Mouse (Mus musculus) stomach, adult 2 months (tissue): ENCODE results near the gene Nefh. TPM values are rescaled to one million over a fixed set of nuclear protein-coding genes. Genes with fewer than 3 reads are reported as not detected.

Source experiments
- polyA plus RNA-seq: library from polyadenylated mRNA; depleted of rRNA; stranded (reverse); fragments of >200 nt; gene quantifications from 2 replicates; pipeline ENCODE4 v1.2.3, GENCODE M21; 2012; rRNA removed

The Nefh gene
- polyA plus RNA-seq, result 0.09 and 0.18 TPM in 2 replicates

GRCm38 (mm10) chr11:4947813-4948174, at the start of gene Nefh:
Nefh (minus strand) TSS chr11:4948064.

GRCm38 (mm10) chr11:4986695-4987486, 39.0 kb upstream of the Nefh start, which contains the start of gene Ap1b1:
Ap1b1 (plus strand) TSS chr11:4986824.

GRCm38 (mm10) chr11:4894848-4895816, 52.7 kb downstream of the Nefh start, which contains the start of gene Thoc5:
Thoc5 (plus strand) TSS chr11:4895320.

Other genes with a start within 250 kb of the Nefh start
- gene Uqcr10, start 243.7 kb downstream of the Nefh start, polyA plus RNA-seq, result 598 and 878 TPM in 2 replicates
- 26.2 and 31.0 TPM in 2 replicates for gene Zmat5, start 243.4 kb downstream of the Nefh start, polyA plus RNA-seq
- gene Cabp7, start 201.3 kb downstream of the Nefh start, polyA plus RNA-seq, result 0.10 and 0.13 TPM in 2 replicates
- 20.6 and 26.2 TPM in 2 replicates for gene Nf2, start 98.5 kb downstream of the Nefh start, polyA plus RNA-seq
- 6.3 and 7.2 TPM in 2 replicates for gene Nipsnap1, start 74.1 kb downstream of the Nefh start, polyA plus RNA-seq
- 5.3 and 6.7 TPM in 2 replicates for gene Thoc5, start 52.7 kb downstream of the Nefh start, polyA plus RNA-seq
- 40.9 and 46.0 TPM in 2 replicates for gene Ap1b1, start 38.8 kb upstream of the Nefh start, polyA plus RNA-seq
- 2.4 and 3.1 TPM in 2 replicates for gene Rasl10a, start 110.1 kb upstream of the Nefh start, polyA plus RNA-seq
- gene Gas2l1, start 117.3 kb upstream of the Nefh start, polyA plus RNA-seq, result 40.6 and 57.2 TPM in 2 replicates
- gene Rhbdd3, start 150.9 kb upstream of the Nefh start, polyA plus RNA-seq, result 10.2 and 13.8 TPM in 2 replicates
- gene Ewsr1, start 151.2 kb upstream of the Nefh start, polyA plus RNA-seq, result 190 and 221 TPM in 2 replicates
- 16.8 and 34.5 TPM in 2 replicates for gene Emid1, start 204.2 kb upstream of the Nefh start, polyA plus RNA-seq